Comparison of ENCODE assay signal across 28 mouse cellular contexts in the genomic region with DNA sequence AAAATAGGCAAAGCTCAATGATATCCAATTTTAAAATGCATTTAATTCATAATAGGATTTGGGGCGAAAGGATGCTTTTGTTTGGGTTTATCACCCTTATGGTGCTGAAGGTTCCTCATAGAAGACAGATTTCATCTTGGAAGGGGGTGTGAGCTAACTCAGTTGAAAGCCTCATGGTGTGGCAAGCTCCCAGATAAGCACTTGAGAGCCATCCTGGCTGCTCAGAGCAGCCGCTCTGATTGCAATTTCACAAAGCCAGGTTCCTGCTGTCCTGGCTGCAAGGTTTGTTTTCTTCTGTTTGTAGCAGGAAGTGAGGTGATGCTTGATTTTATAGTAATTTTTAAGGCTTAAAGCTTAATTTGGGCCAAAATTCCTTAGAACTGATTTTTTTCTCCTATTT.
A peak's percentile ranks its signal among the peaks of the same experiment; 100 is the strongest.
DNase-seq lines count a peak whose midpoint lies in the region; TF ChIP-seq lines count a peak whose summit lies in the region.
"Had no signal": no experiment of that assay in that cellular context is flagged by ENCODE, and none has a peak within 500 bp of the region (broad histone marks: within the 10 kb centered on the region; RNA-seq: fewer than 3 reads in every experiment).

No protein-coding gene starts in this region.

- H3K27ac ChIP-seq in cerebellum, adult 2 months (ENCODE audit: insufficient read depth, low read length) = peak overlapping the region; percentile 82; the same call in 1 of the 2 replicates
- H3K27ac ChIP-seq: embryonic facial prominence, embryonic 12.5 days; heart, adult 2 months; hindbrain, embryonic 14.5 days; kidney, embryonic 15.5 days; layer of hippocampus, adult 2 months; liver, embryonic 15.5 days; midbrain, embryonic 10.5 days had no signal

- no peak overlapping the region for H3K4me3 ChIP-seq in cerebellum, adult 2 months (replicated peaks; ENCODE audit: insufficient read depth, low read depth, low read length)
- H3K4me3 ChIP-seq: embryonic facial prominence, embryonic 12.5 days; heart, adult 2 months; heart, embryonic 12.5 days; kidney, embryonic 15.5 days; layer of hippocampus, adult 2 months; liver, embryonic 15.5 days; midbrain, embryonic 10.5 days had no signal

- WGBS in cerebellum, adult 2 months = 14% methylated on average over 2 of the region's 2 CpGs

- TF ChIP-seq CTCF in brain, embryonic 14.5 days (IDR thresholded peaks at IDR 0.05; ENCODE audit: borderline replicate concordance, extremely low read depth, insufficient read depth, insufficient read length) = no peak
- TF ChIP-seq CTCF in cerebellum, adult 2 months (IDR thresholded peaks at IDR 0.05; ENCODE audit: borderline replicate concordance, insufficient read depth, low read depth, low read length) = no peak

- H3K27me3 ChIP-seq in cerebellum, adult 2 months (ENCODE audit: control insufficient read depth, insufficient read depth, low read length) = no peaks in the 10 kb centered on the region
- H3K27me3 ChIP-seq: embryonic facial prominence, embryonic 12.5 days; heart, embryonic 12.5 days; kidney, embryonic 15.5 days; liver, embryonic 15.5 days had no signal

- intact Hi-C loops in left cerebral cortex, postnatal 4 days (cut with DNase I) = no loop called here

- H3K4me1 ChIP-seq in cerebellum, adult 2 months (ENCODE audit: control insufficient read depth, insufficient read depth, low read length) = peaks cover 9% of the 10 kb centered on the region; the same call in 1 of the 2 replicates
- H3K4me1 ChIP-seq: embryonic facial prominence, embryonic 12.5 days; heart, embryonic 12.5 days; kidney, embryonic 15.5 days; liver, embryonic 15.5 days; midbrain, embryonic 10.5 days had no signal

- DNase-seq in left cerebral cortex, postnatal 4 days = peak; percentile 77
- no peak for DNase-seq in left cerebral cortex, adult 18-20 months (ENCODE audit: low spot score in 2 of 2)
- peak; percentile 44 for DNase-seq in brain, embryonic 14.5 days (ENCODE audit: low read depth)
- peak; percentile 81 to 94 for DNase-seq in cerebellum, adult 2 months
- DNase-seq in cerebellum, postnatal 14 days = peak; percentile 88 to 90
- DNase-seq in thymus, postnatal 0 days (ENCODE audit: low spot score) = no peak
- no peak for DNase-seq in layer of hippocampus, adult 11-12 months (ENCODE audit: low spot score)
- no peak for DNase-seq in spleen, postnatal 14 days (ENCODE audit: low spot score in 2 of 2)
- DNase-seq: adrenal gland, postnatal 36 days; embryo, embryonic 11 days; heart, adult 2 months; heart, postnatal 4 days; kidney, adult 18-20 months; kidney, postnatal 25 days; layer of hippocampus, postnatal 36 days; liver; lung, embryonic 14.5 days; lung, postnatal 14 days; retina, postnatal 1 day; right cerebral cortex, postnatal 14 days; thymus, postnatal 25 days had no signal

- TF ChIP-seq POLR2A in brain, embryonic 14.5 days (IDR thresholded peaks at IDR 0.05; ENCODE audit: borderline replicate concordance, extremely low read depth, insufficient read depth, insufficient read length, poor library complexity, severe bottlenecking) = no peak
- TF ChIP-seq POLR2A in cerebellum, adult 2 months (IDR thresholded peaks at IDR 0.05; ENCODE audit: borderline replicate concordance, insufficient read depth, low read length) = peak; percentile 38; the same call in 1 of the 2 replicates

Comparison
In these comparisons a context has a peak if more than half of its experiments do, and no peak if none do; other contexts are left out.
1. DNase-seq: peak in left cerebral cortex, postnatal 4 days (single experiment), brain, embryonic 14.5 days (single experiment), cerebellum, adult 2 months (2 of 2) and cerebellum, postnatal 14 days (2 of 2); none in left cerebral cortex, adult 18-20 months (0 of 2), thymus, postnatal 0 days (single experiment), layer of hippocampus, adult 11-12 months (single experiment) and spleen, postnatal 14 days (0 of 2).